Mouse (Mus musculus) heart, adult 2 months (tissue): ENCODE data around the gene Kdm2b. TPM values are rescaled to one million over a fixed set of nuclear protein-coding genes. Genes with fewer than 3 reads are reported as not detected.

Source experiments
- DNase-seq, 2 experiments: peaks; one replicate each; pipeline ENCODE4 v3.0.0; 2021
- H3K27ac ChIP-seq: fragments of 200-600 bp; 2 replicates; pipeline ENCODE4 v1.8.1; 2022
- H3K27me3 ChIP-seq: fragments of 200-500 bp; 2 replicates; pipeline ENCODE4 v1.6.1; 2012; ENCODE audit warnings: mild to moderate bottlenecking, low read length, inconsistent platforms, mixed read lengths; ENCODE audit not compliant: control insufficient read depth, insufficient read depth
- H3K36me3 ChIP-seq: fragments of 200-500 bp; 2 replicates; pipeline ENCODE4 v1.6.1; 2012; ENCODE audit warnings: low read length, inconsistent platforms; ENCODE audit not compliant: control insufficient read depth, insufficient read depth
- H3K4me1 ChIP-seq: fragments of 200-500 bp; 2 replicates; pipeline ENCODE4 v1.6.1; 2011; ENCODE audit warnings: low read length; ENCODE audit not compliant: control insufficient read depth, insufficient read depth
- H3K4me3 ChIP-seq: fragments of 200-600 bp; 2 replicates; pipeline ENCODE4 v1.8.1; 2022
- H3K79me2 ChIP-seq: fragments of 200-500 bp; replicated peaks from 2 replicates; pipeline ENCODE4 v1.6.1; 2012; ENCODE audit warnings: mild to moderate bottlenecking, inconsistent platforms, low read length, moderate library complexity, mixed read lengths; ENCODE audit not compliant: control insufficient read depth, insufficient read depth
- H3K9ac ChIP-seq: fragments of 200-500 bp; 2 replicates; pipeline ENCODE4 v1.6.1; 2012; ENCODE audit warnings: low read depth, mild to moderate bottlenecking, control low read depth, inconsistent platforms, low read length, mixed read lengths
- CTCF ChIP-seq: fragments of 200-600 bp; IDR thresholded peaks from 2 replicates; pipeline ENCODE4 v1.8.1; 2022; ENCODE audit warnings: antibody characterized with exemption, mild to moderate bottlenecking, moderate library complexity
- EP300 ChIP-seq: fragments of 200-500 bp; IDR thresholded peaks from 2 replicates; pipeline ENCODE4 v1.6.1; 2011; ENCODE audit warnings: low read depth, low read length, control low read depth; ENCODE audit not compliant: insufficient read depth
- POLR2A ChIP-seq: fragments of 200-500 bp; IDR thresholded peaks from 2 replicates; pipeline ENCODE4 v1.6.1; 2011; ENCODE audit warnings: mild to moderate bottlenecking, low read depth, low read length, control low read depth; ENCODE audit not compliant: insufficient read depth
- WGBS: fragments of 180-500 bp; shearing (Covaris S2); methylation state at CpG from one replicate; pipeline ENCODE4 v1.1.7; 2018; 5-methylcytosine and 5-hydroxymethylcytosine counted together
- intact Hi-C: fragments of 180-260 bp; cut with DNase I; formaldehyde crosslinking; loops from one replicate; pipeline ENCODE4 v1.15.1; 2025
- polyA plus RNA-seq: library from polyadenylated mRNA; depleted of rRNA; stranded (reverse); fragments of >200 nt; gene quantifications from 2 replicates; pipeline ENCODE4 v1.2.3, GENCODE M21; 2012
- total RNA-seq, 2 experiments: library from RNA; stranded (reverse); gene quantifications; 2 replicates each; pipeline ENCODE4 v1.2.3; 2021

The Kdm2b gene
- total and polyA plus RNA-seq, 3 experiments: 8.2 to 14.6 (median 12.5) TPM

GRCm38 (mm10) chr5:122988021-122988751 lies 1.4 kb downstream of the Kdm2b start:
- H3K9ac ChIP-seq: peak overlapping the region; percentile 89
- TF ChIP-seq EP300: no peak
- TF ChIP-seq POLR2A: 0 out of 2 replicates have a peak, but pooled peaks have one; percentile 38
- peak; percentile 15; the same call in 1 of the 2 replicates for TF ChIP-seq CTCF
- 1% methylated on average over 41 of the region's 41 CpGs for WGBS
- H3K27me3 ChIP-seq: no peaks in the 10 kb centered on the region
- no peaks in the 10 kb centered on the region for H3K36me3 ChIP-seq
- no peaks in the 10 kb centered on the region for H3K4me1 ChIP-seq
- peak overlapping the region; percentile 62 for H3K4me3 ChIP-seq
- peak overlapping the region; percentile 88 for H3K27ac ChIP-seq
- DNase-seq: peak; percentile 64 to 74
- H3K79me2 ChIP-seq: no peaks in the 10 kb centered on the region
- intact Hi-C loops: no loop called here

- intact Hi-C loops: no loop called here
- 16% methylated on average over 39 of the region's 39 CpGs for WGBS
- Histone ChIP-seq H3K36me3 (no peaks in the 10 kb centered on the region), H3K27me3 (no peaks in the 10 kb centered on the region), H3K79me2 (no peaks in the 10 kb centered on the region), H3K4me1 (no peaks in the 10 kb centered on the region), H3K27ac (peak overlapping the region; percentile 88; the same call in 1 of the 2 replicates), H3K9ac (peak overlapping the region; percentile 89), H3K4me3 (peak overlapping the region; percentile 62)
- peak; percentile 33 to 57 for DNase-seq
- TF ChIP-seq EP300: no peak
- no peak for TF ChIP-seq CTCF
- no peak for TF ChIP-seq POLR2A
Observed at GRCm38 (mm10) chr5:122987211-122988020, 2.2 kb downstream of the Kdm2b start.

DNA sequence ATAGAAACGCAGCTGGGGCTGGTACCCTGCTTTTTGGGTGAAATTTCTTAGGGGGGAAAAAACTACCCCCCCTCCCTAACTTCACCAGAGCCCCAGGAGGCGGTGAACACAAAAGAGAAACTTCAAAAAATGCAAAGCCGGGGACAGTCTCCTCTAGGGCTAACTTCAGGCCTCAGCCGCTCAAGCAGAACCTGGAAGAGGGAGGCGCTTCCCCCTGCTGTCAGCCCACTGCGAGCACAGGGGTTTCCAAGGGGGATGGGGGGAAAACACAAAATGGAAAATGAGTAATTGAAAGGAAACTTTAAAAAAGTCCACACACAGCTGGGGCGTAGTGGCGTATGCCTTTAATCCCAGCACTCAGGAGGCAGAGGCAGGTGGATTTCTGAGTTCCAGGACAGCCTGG lies 3.5 kb downstream of the Kdm2b start:
- Histone ChIP-seq H3K27me3 (no peaks in the 10 kb centered on the region), H3K27ac (no peak overlapping the region), H3K79me2 (no peaks in the 10 kb centered on the region), H3K4me1 (no peaks in the 10 kb centered on the region), H3K36me3 (no peaks in the 10 kb centered on the region), H3K9ac (no peak overlapping the region), H3K4me3 (no peak overlapping the region)
- intact Hi-C loops: no loop called here
- TF ChIP-seq POLR2A (no peak), EP300 (no peak), CTCF (no peak)
- DNase-seq: no peak
- 84% methylated on average over 8 of the region's 8 CpGs for WGBS

DNA sequence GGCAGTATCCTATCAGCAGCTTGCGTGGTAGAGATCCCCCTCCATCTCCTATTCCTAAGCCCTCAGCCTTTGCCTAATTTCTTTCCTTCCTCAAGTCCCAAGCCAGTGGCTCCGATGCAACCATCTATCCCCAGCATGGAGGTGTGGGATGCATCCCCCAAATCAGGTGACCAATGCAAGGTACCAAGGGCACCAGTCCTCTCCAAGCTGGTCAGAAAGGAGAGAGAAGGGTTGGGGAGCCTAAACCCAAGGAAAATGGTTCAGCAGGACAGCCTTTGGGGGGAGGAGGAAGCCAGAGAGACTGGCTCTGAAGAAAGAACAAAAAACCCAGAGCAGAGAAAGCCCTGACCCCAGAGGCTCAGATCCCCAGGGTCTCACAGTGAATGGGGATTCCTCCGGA lies 4.3 kb downstream of the Kdm2b start:
- Histone ChIP-seq H3K4me1 (no peaks in the 10 kb centered on the region), H3K27me3 (no peaks in the 10 kb centered on the region), H3K27ac (no peak overlapping the region), H3K36me3 (no peaks in the 10 kb centered on the region), H3K9ac (no peak overlapping the region), H3K4me3 (no peak overlapping the region), H3K79me2 (no peaks in the 10 kb centered on the region)
- 96% methylated on average over 3 of the region's 3 CpGs for WGBS
- intact Hi-C loops: no loop called here
- TF ChIP-seq POLR2A (no peak), EP300 (no peak), CTCF (no peak)
- no peak for DNase-seq

GRCm38 (mm10) chr5:122984483-122984882 lies 5.1 kb downstream of the Kdm2b start:
- H3K27me3 ChIP-seq: no peaks in the 10 kb centered on the region
- TF ChIP-seq CTCF (no peak), EP300 (no peak), POLR2A (no peak)
- intact Hi-C loops: no loop called here
- no peak overlapping the region for H3K4me3 ChIP-seq
- H3K36me3 ChIP-seq: no peaks in the 10 kb centered on the region
- 91% methylated on average over 5 of the region's 5 CpGs for WGBS
- H3K4me1 ChIP-seq: no peaks in the 10 kb centered on the region
- H3K79me2 ChIP-seq: no peaks in the 10 kb centered on the region
- H3K27ac ChIP-seq: no peak overlapping the region
- no peak for DNase-seq
- H3K9ac ChIP-seq: no peak overlapping the region

- no peak overlapping the region for H3K9ac ChIP-seq
- no peaks in the 10 kb centered on the region for H3K36me3 ChIP-seq
- DNase-seq: no peak
- H3K4me1 ChIP-seq: peaks cover 5% of the 10 kb centered on the region; the same call in 1 of the 2 replicates
- intact Hi-C loops: no loop called here
- no peaks in the 10 kb centered on the region for H3K79me2 ChIP-seq
- H3K4me3 ChIP-seq: no peak overlapping the region
- H3K27me3 ChIP-seq: no peaks in the 10 kb centered on the region
- H3K27ac ChIP-seq: no peak overlapping the region
- no peak for TF ChIP-seq POLR2A
- TF ChIP-seq EP300: no peak
- no peak for TF ChIP-seq CTCF
- WGBS: 16% methylated on average over 8 of the region's 8 CpGs
Observed at GRCm38 (mm10) chr5:122978970-122979369, 10.7 kb downstream of the Kdm2b start.
